Mouse (Mus musculus) limb, embryonic 11.5 days (tissue): ENCODE measurements around the gene Erp27. TPM values are rescaled to one million over a fixed set of nuclear protein-coding genes. Genes with fewer than 3 reads are reported as not detected.

Experiments
- ATAC-seq: fragments of 200-750 bp; cut with Nextera tagmentation; 2 replicates; pipeline ENCODE4 v1.8.0; 2017; ENCODE audit warnings: low read depth; ENCODE audit not compliant: insufficient number of reproducible peaks, low FRiP score, low TSS enrichment
- DNase-seq: peaks from one replicate; pipeline ENCODE4 v3.0.0-alpha.2; 2015; ENCODE audit warnings: low spot score
- H3K27ac ChIP-seq: fragments of 300-500 bp; sonication (generic); replicated peaks from 2 replicates; pipeline ENCODE4 v1.5.1; 2014; ENCODE audit warnings: low read depth, mild to moderate bottlenecking, low read length
- H3K27me3 ChIP-seq: fragments of 300-500 bp; sonication (generic); 2 replicates; pipeline ENCODE4 v1.6.1; 2014; ENCODE audit warnings: mild to moderate bottlenecking, low read length, mixed read lengths; ENCODE audit not compliant: control insufficient read depth, insufficient read depth
- H3K36me3 ChIP-seq: fragments of 300-500 bp; sonication (generic); 2 replicates; pipeline ENCODE4 v1.6.1; 2014; ENCODE audit warnings: mild to moderate bottlenecking, low read length, moderate library complexity, mixed read lengths; ENCODE audit not compliant: control insufficient read depth, insufficient read depth
- H3K4me1 ChIP-seq: fragments of 300-500 bp; sonication (generic); 2 replicates; pipeline ENCODE4 v1.6.1; 2014; ENCODE audit warnings: low read length, mixed read lengths; ENCODE audit not compliant: control insufficient read depth, insufficient read depth
- H3K4me2 ChIP-seq: fragments of 300-500 bp; sonication (generic); 2 replicates; pipeline ENCODE4 v1.6.1; 2014; ENCODE audit warnings: low read depth, mild to moderate bottlenecking, moderate library complexity; ENCODE audit not compliant: severe bottlenecking
- H3K4me3 ChIP-seq: fragments of 300-500 bp; sonication (generic); 2 replicates; pipeline ENCODE4 v1.5.1; 2014; ENCODE audit warnings: low read depth, low read length
- H3K9ac ChIP-seq: fragments of 300-500 bp; sonication (generic); 2 replicates; pipeline ENCODE4 v1.6.1; 2014; ENCODE audit warnings: mild to moderate bottlenecking, low read length
- H3K9me3 ChIP-seq: fragments of 300-500 bp; sonication (generic); 2 replicates; pipeline ENCODE4 v1.6.1; 2016; ENCODE audit warnings: low read length; ENCODE audit not compliant: control insufficient read depth
- WGBS: fragments of 180-500 bp; shearing (Covaris S2); extraction: QIAGEN DNeasy Blood & Tissue Kit; methylation state at CpG from one replicate; pipeline ENCODE4 v1.1.7; 2014; 5-methylcytosine and 5-hydroxymethylcytosine counted together
- polyA plus RNA-seq: library from polyadenylated mRNA; unstranded; fragments of >200 nt; fragmentation: Nextera tagmentation; extraction: Ambion mirVana; gene quantifications from 2 replicates; pipeline ENCODE4 v1.2.1, GENCODE M21; 2014

Erp27 gene
- polyA plus RNA-seq, 1 experiment from 2014 or later = 0.31 TPM

DNA sequence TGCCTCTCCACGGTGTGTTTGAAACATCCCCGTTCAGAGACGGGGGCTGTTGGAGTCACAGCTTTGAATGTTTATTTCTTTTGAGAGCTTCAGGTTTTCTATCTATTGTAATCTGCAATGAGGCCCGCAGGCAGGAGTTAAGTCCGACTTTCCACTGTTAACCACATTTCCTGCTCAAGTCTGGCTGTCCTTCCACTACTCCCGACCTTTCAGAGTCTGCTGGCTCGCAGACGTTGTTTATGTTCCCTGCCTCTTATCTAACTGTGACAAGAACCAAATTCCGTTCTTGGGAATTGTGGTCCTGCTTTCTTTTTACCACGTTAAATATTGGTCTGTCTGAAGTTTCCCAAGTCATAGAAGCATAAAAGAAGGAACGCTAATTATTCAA lies 64.1 kb downstream of the Erp27 start:
- WGBS = 24% methylated on average over 11 of the region's 11 CpGs
- no peaks in the 10 kb centered on the region for H3K27me3 ChIP-seq
- no peak overlapping the region for H3K9ac ChIP-seq
- H3K4me1 ChIP-seq = peaks cover 4% of the 10 kb centered on the region; the same call in 1 of the 2 replicates
- no peaks in the 10 kb centered on the region for H3K36me3 ChIP-seq
- no peak overlapping the region for H3K4me3 ChIP-seq
- DNase-seq (no peak), ATAC-seq (no peak)
- H3K27ac ChIP-seq = no peak overlapping the region
- no peaks in the 10 kb centered on the region for H3K9me3 ChIP-seq
- H3K4me2 ChIP-seq = no peak overlapping the region

Other genes starting within 250 kb of the Erp27 start
- 0.14 and 0.35 TPM in 2 replicates for gene Gucy2c, start 140.4 kb downstream of the Erp27 start, polyA plus RNA-seq
- gene Hist4h4, start 117.8 kb downstream of the Erp27 start, polyA plus RNA-seq = 0.92 and 0.96 TPM in 2 replicates
- 78.5 and 79.9 TPM in 2 replicates for gene H2afj, start 113.9 kb downstream of the Erp27 start, polyA plus RNA-seq
- 1.8 and 2.7 TPM in 2 replicates for gene BC049715, start 94.6 kb downstream of the Erp27 start, polyA plus RNA-seq
- gene Wbp11, start 93.9 kb downstream of the Erp27 start, polyA plus RNA-seq = 169 and 183 TPM in 2 replicates
- gene Smco3, start 86.7 kb downstream of the Erp27 start, polyA plus RNA-seq = not detected in 2 replicates
- gene Art4, start 64.4 kb downstream of the Erp27 start, polyA plus RNA-seq = 1.2 and 2.3 TPM in 2 replicates
- gene Mgp, start 46.4 kb downstream of the Erp27 start, polyA plus RNA-seq = 10.4 and 14.1 TPM in 2 replicates
- not detected in 2 replicates for gene Pde6h, start 1.7 kb upstream of the Erp27 start, polyA plus RNA-seq
- 42.4 and 44.8 TPM in 2 replicates for gene Arhgdib, start 19.7 kb upstream of the Erp27 start, polyA plus RNA-seq
- gene Rerg, start 248.3 kb upstream of the Erp27 start, polyA plus RNA-seq = 0.85 and 1.3 TPM in 2 replicates